Mouse (Mus musculus) heart, postnatal 0 days (tissue): ENCODE results near the gene Sorbs2.

ENCODE experiments used
- CTCF ChIP-seq: IDR thresholded peaks from 2 replicates; pipeline ENCODE4 v1.5.1; 2016; ENCODE audit warnings: antibody characterized with exemption, control low read depth, low read depth
- EP300 ChIP-seq: IDR thresholded peaks from 2 replicates; pipeline ENCODE4 v1.6.1; 2016; ENCODE audit warnings: antibody characterized with exemption, low read depth

- TF ChIP-seq CTCF (no peak), EP300 (no peak)
Measured at GRCm38 (mm10) chr8:45677854-45678241, 170.3 kb downstream of the Sorbs2 start.
